Mouse (Mus musculus) heart, adult 2 months (tissue): ENCODE results near the gene Fam187b. TPM values are rescaled to one million over a fixed set of nuclear protein-coding genes. Genes with fewer than 3 reads are reported as not detected.

Experiments used
- DNase-seq, 2 experiments: peaks; one replicate each; pipeline ENCODE4 v3.0.0; 2021
- H3K27ac ChIP-seq: fragments of 200-600 bp; 2 replicates; pipeline ENCODE4 v1.8.1; 2022
- H3K27me3 ChIP-seq: fragments of 200-500 bp; 2 replicates; pipeline ENCODE4 v1.6.1; 2012; ENCODE audit warnings: mild to moderate bottlenecking, low read length, inconsistent platforms, mixed read lengths; ENCODE audit not compliant: control insufficient read depth, insufficient read depth
- H3K36me3 ChIP-seq: fragments of 200-500 bp; 2 replicates; pipeline ENCODE4 v1.6.1; 2012; ENCODE audit warnings: low read length, inconsistent platforms; ENCODE audit not compliant: control insufficient read depth, insufficient read depth
- H3K4me1 ChIP-seq: fragments of 200-500 bp; 2 replicates; pipeline ENCODE4 v1.6.1; 2011; ENCODE audit warnings: low read length; ENCODE audit not compliant: control insufficient read depth, insufficient read depth
- H3K4me3 ChIP-seq: fragments of 200-600 bp; 2 replicates; pipeline ENCODE4 v1.8.1; 2022
- H3K79me2 ChIP-seq: fragments of 200-500 bp; replicated peaks from 2 replicates; pipeline ENCODE4 v1.6.1; 2012; ENCODE audit warnings: mild to moderate bottlenecking, inconsistent platforms, low read length, moderate library complexity, mixed read lengths; ENCODE audit not compliant: control insufficient read depth, insufficient read depth
- H3K9ac ChIP-seq: fragments of 200-500 bp; 2 replicates; pipeline ENCODE4 v1.6.1; 2012; ENCODE audit warnings: low read depth, mild to moderate bottlenecking, control low read depth, inconsistent platforms, low read length, mixed read lengths
- EP300 ChIP-seq: fragments of 200-500 bp; IDR thresholded peaks from 2 replicates; pipeline ENCODE4 v1.6.1; 2011; ENCODE audit warnings: low read depth, low read length, control low read depth; ENCODE audit not compliant: insufficient read depth
- POLR2A ChIP-seq: fragments of 200-500 bp; IDR thresholded peaks from 2 replicates; pipeline ENCODE4 v1.6.1; 2011; ENCODE audit warnings: mild to moderate bottlenecking, low read depth, low read length, control low read depth; ENCODE audit not compliant: insufficient read depth
- WGBS: fragments of 180-500 bp; shearing (Covaris S2); methylation state at CpG from one replicate; pipeline ENCODE4 v1.1.7; 2018; 5-methylcytosine and 5-hydroxymethylcytosine counted together
- intact Hi-C: fragments of 180-260 bp; cut with DNase I; formaldehyde crosslinking; loops from one replicate; pipeline ENCODE4 v1.15.1; 2025
- polyA plus RNA-seq: library from polyadenylated mRNA; depleted of rRNA; stranded (reverse); fragments of >200 nt; gene quantifications from 2 replicates; pipeline ENCODE4 v1.2.3, GENCODE M21; 2012; rRNA removed
- total RNA-seq, 2 experiments: library from RNA; stranded (reverse); gene quantifications; 2 replicates each; pipeline ENCODE4 v1.2.3; 2021

The Fam187b gene
- total and polyA plus RNA-seq, 3 experiments = 0.53 TPM; not detected in 2

GRCm38 (mm10) chr7:31039011-31039410 lies 65.4 kb downstream of the Fam187b start:
- Histone ChIP-seq H3K27me3 (no peaks in the 10 kb centered on the region), H3K79me2 (no peaks in the 10 kb centered on the region), H3K27ac (no peak overlapping the region), H3K4me3 (no peak overlapping the region), H3K4me1 (peaks cover 2% of the 10 kb centered on the region), H3K9ac (no peak overlapping the region), H3K36me3 (no peaks in the 10 kb centered on the region)
- WGBS = 95% methylated on average over 4 of the region's 4 CpGs
- TF ChIP-seq EP300 = no peak
- TF ChIP-seq POLR2A = no peak
- intact Hi-C loops = no loop called here
- DNase-seq = no peak

Other genes starting within 250 kb of the Fam187b start
- 100 to 1,000 TPM; 219 to 241 TPM for gene Tmem147, start 244.2 kb upstream of the Fam187b start, total RNA-seq
- gene Tmem147, start 244.2 kb upstream of the Fam187b start, polyA plus RNA-seq = 293 and 357 TPM in 2 replicates
- gene Gapdhs, start 230.1 kb upstream of the Fam187b start, total RNA-seq = not detected
- gene Gapdhs, start 230.1 kb upstream of the Fam187b start, polyA plus RNA-seq = 1.1 and 1.7 TPM in 2 replicates
- 1 to 10 TPM; 1.8 to 2.3 TPM for gene Sbsn, start 222.3 kb upstream of the Fam187b start, total RNA-seq
- gene Sbsn, start 222.3 kb upstream of the Fam187b start, polyA plus RNA-seq = 1.6 and 1.7 TPM in 2 replicates
- gene Dmkn, start 210.0 kb upstream of the Fam187b start, total RNA-seq = 1 to 10 TPM in 1 of 2 experiments, under 1 TPM in 1; 0.84 to 1.6 TPM
- gene Dmkn, start 210.0 kb upstream of the Fam187b start, polyA plus RNA-seq = 7.2 and 8.8 TPM in 2 replicates
- not detected for gene Krtdap, start 185.9 kb upstream of the Fam187b start, total RNA-seq
- gene Krtdap, start 185.9 kb upstream of the Fam187b start, polyA plus RNA-seq = not detected in 2 replicates
- gene Ffar2, start 150.0 kb upstream of the Fam187b start, total RNA-seq = not detected
- 0.18 and 0.61 TPM in 2 replicates for gene Ffar2, start 150.0 kb upstream of the Fam187b start, polyA plus RNA-seq
- gene Ffar3, start 117.6 kb upstream of the Fam187b start, total RNA-seq = not detected
- not detected in 2 replicates for gene Ffar3, start 117.6 kb upstream of the Fam187b start, polyA plus RNA-seq
- gene Ffar1, start 112.2 kb upstream of the Fam187b start, total RNA-seq = not detected
- gene Ffar1, start 112.2 kb upstream of the Fam187b start, polyA plus RNA-seq = 0.20 TPM in 1 of 2 replicates, not detected in the other
- gene Cd22, start 93.4 kb upstream of the Fam187b start, total RNA-seq = 1 to 10 TPM in 1 of 2 experiments, under 1 TPM in 1; 0.57 to 1.3 TPM
- 1.1 and 8.1 TPM in 2 replicates for gene Cd22, start 93.4 kb upstream of the Fam187b start, polyA plus RNA-seq
- not detected for gene Mag, start 58.9 kb upstream of the Fam187b start, total RNA-seq
- gene Mag, start 58.9 kb upstream of the Fam187b start, polyA plus RNA-seq = 0.27 and 0.32 TPM in 2 replicates
- 1 to 10 TPM; 2.8 to 4.5 TPM for gene Hamp2, start 49.1 kb upstream of the Fam187b start, total RNA-seq
- gene Hamp2, start 49.1 kb upstream of the Fam187b start, polyA plus RNA-seq = 2.1 and 4.7 TPM in 2 replicates
- 10 to 100 TPM; 11.8 to 14.2 TPM for gene Hamp, start 29.8 kb upstream of the Fam187b start, total RNA-seq
- 114 and 141 TPM in 2 replicates for gene Hamp, start 29.8 kb upstream of the Fam187b start, polyA plus RNA-seq
- 100 to 1,000 TPM; 103 to 110 TPM for gene Usf2, start 17.0 kb upstream of the Fam187b start, total RNA-seq
- 124 and 135 TPM in 2 replicates for gene Usf2, start 17.0 kb upstream of the Fam187b start, polyA plus RNA-seq
- gene Lsr, start 326 bp upstream of the Fam187b start, total RNA-seq = 1 to 10 TPM; 3.7 to 4.3 TPM
- 5.6 and 7.6 TPM in 2 replicates for gene Lsr, start 326 bp upstream of the Fam187b start, polyA plus RNA-seq
- gene Fxyd5, start 68.7 kb downstream of the Fam187b start, total RNA-seq = 10 to 100 TPM; 30.5 to 31.1 TPM
- gene Fxyd5, start 68.7 kb downstream of the Fam187b start, polyA plus RNA-seq = 45.0 and 55.2 TPM in 2 replicates
- gene Fxyd7, start 77.7 kb downstream of the Fam187b start, total RNA-seq = 1 to 10 TPM in 1 of 2 experiments, under 1 TPM in 1; 0.63 to 1.5 TPM
- gene Fxyd7, start 77.7 kb downstream of the Fam187b start, polyA plus RNA-seq = 2.9 and 3.4 TPM in 2 replicates
- 100 to 1,000 TPM; 839 to 985 TPM for gene Fxyd1, start 83.4 kb downstream of the Fam187b start, total RNA-seq
- 1,788 and 1,851 TPM in 2 replicates for gene Fxyd1, start 83.4 kb downstream of the Fam187b start, polyA plus RNA-seq
- 1 to 10 TPM; 3.8 to 3.9 TPM for gene Lgi4, start 85.6 kb downstream of the Fam187b start, total RNA-seq
- gene Lgi4, start 85.6 kb downstream of the Fam187b start, polyA plus RNA-seq = 5.4 and 6.5 TPM in 2 replicates
- 1 to 10 TPM; 1.6 to 2.5 TPM for gene Fxyd3, start 102.9 kb downstream of the Fam187b start, total RNA-seq
- gene Fxyd3, start 102.9 kb downstream of the Fam187b start, polyA plus RNA-seq = 4.9 and 5.5 TPM in 2 replicates
- gene Hpn, start 141.5 kb downstream of the Fam187b start, total RNA-seq = 1 to 10 TPM; 1.7 to 2.6 TPM
- gene Hpn, start 141.5 kb downstream of the Fam187b start, polyA plus RNA-seq = 2.8 and 5.1 TPM in 2 replicates
- gene Scn1b, start 153.2 kb downstream of the Fam187b start, total RNA-seq = 10 to 100 TPM; 31.8 to 32.5 TPM
- 39.7 and 41.9 TPM in 2 replicates for gene Scn1b, start 153.2 kb downstream of the Fam187b start, polyA plus RNA-seq
- gene Gramd1a, start 182.1 kb downstream of the Fam187b start, total RNA-seq = 10 to 100 TPM; 27.9 to 33.7 TPM
- 49.2 and 64.3 TPM in 2 replicates for gene Gramd1a, start 182.1 kb downstream of the Fam187b start, polyA plus RNA-seq